Mouse (Mus musculus) layer of hippocampus, postnatal 36 days (tissue): ENCODE measurements around the gene Gm10251. TPM values are rescaled to one million over a fixed set of nuclear protein-coding genes. Genes with fewer than 3 reads are reported as not detected.
"Not testable (repeated sequence)": the region's sequence is repeated elsewhere in the genome, so short reads cannot be mapped to it uniquely, and the experiment has no call there.

Source experiments
- DNase-seq, 2 experiments: peaks; one replicate each; pipeline ENCODE4 v3.0.0; 2022
- total RNA-seq, 2 experiments: library from RNA; stranded (reverse); gene quantifications; 2 replicates each; pipeline ENCODE4 v1.2.3; 2021

Gm10251 gene
- not detected for total RNA-seq

- DNase-seq = not testable (repeated sequence)
Observed at GRCm38 (mm10) chr14:6684070-6684469, at the start of gene Gm10251. Gene Gm10251 (minus strand): TSS chr14:6684170.

- not testable (repeated sequence) for DNase-seq
Observed at GRCm38 (mm10) chr14:6720151-6720550, 36.2 kb upstream of the Gm10251 start, which contains the start of gene Gm8050. Gene Gm8050 (minus strand): TSS chr14:6720251.

- DNase-seq = not testable (repeated sequence)
Observed at GRCm38 (mm10) chr14:6622318-6622717, 61.7 kb downstream of the Gm10251 start, which contains the start of gene Gm3460. Gene Gm3460 (minus strand): TSS chr14:6622418.

DNA sequence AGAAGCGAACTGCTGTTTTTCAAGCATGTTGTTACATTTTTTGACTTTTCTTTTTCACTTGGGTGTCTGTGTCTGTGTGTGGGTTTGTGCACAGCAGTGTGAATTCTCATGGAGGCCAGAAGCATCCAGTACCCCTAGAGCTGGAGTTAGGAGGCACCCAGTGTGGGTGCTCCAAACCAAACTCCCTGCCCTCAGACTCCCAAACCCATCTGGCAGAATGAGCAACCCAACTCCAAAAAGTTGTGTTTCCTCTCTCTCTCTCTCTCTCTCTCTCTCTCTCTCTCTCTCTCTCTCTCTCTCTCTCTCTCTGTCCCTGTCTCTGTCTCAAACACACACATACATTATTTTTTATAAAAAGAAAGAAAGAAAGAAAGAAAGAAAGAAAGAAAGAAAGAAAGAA is 77.5 kb downstream of the Gm10251 start:
- DNase-seq = peak in 1 of 2 experiments; percentile 5

DNA sequence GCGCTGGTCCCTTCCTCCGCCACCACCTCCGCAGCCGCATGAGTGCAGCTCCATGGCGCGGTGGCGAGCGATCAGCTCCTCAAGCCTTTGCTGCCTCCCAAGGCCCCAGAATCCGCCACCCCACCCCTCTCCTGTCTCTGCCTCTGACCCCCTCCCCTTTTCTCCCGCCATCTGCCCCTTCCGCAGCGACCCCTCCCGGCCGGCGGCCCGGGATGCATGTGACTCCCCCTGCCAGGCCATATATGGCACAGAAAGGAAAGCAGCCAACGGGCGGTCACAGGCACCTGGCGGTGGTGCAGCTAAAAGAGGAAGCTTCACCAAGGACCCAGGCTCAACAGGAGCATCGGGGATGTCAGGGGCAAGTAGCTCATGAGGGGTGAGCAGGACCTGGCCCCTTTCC is 79.0 kb downstream of the Gm10251 start:
- DNase-seq = peak in 1 of 2 experiments; percentile 3

- DNase-seq = peak in 1 of 2 experiments; percentile 1
Observed at GRCm38 (mm10) chr14:6604551-6604950, 79.4 kb downstream of the Gm10251 start.

GRCm38 (mm10) chr14:6590513-6590912 is 93.5 kb downstream of the Gm10251 start, which contains the start of gene Gm3629:
Gene Gm3629 (minus strand): TSS chr14:6590613.
- DNase-seq = not testable (repeated sequence)

Other genes with a start within 250 kb of the Gm10251 start
- not detected for gene Gm3594, start 239.6 kb downstream of the Gm10251 start, total RNA-seq
- gene Gm8356, start 146.9 kb downstream of the Gm10251 start, total RNA-seq = not detected
- gene Gm3629, start 93.6 kb downstream of the Gm10251 start, total RNA-seq = 1 to 10 TPM; 1.0 to 1.3 TPM
- gene Gm3460, start 61.8 kb downstream of the Gm10251 start, total RNA-seq = not detected
- gene Gm8050, start 36.1 kb upstream of the Gm10251 start, total RNA-seq = not detected
- 1 to 10 TPM; 3.2 to 5.2 TPM for gene Gm3636, start 58.2 kb upstream of the Gm10251 start, total RNA-seq
- under 1 TPM in 1 of 2 experiments, not detected in 1; 0.30 TPM for gene Gm8362, start 90.2 kb upstream of the Gm10251 start, total RNA-seq
- gene Gm3642, start 156.1 kb upstream of the Gm10251 start, total RNA-seq = not detected
- under 1 TPM; 0.76 to 0.97 TPM for gene Gm3667, start 205.8 kb upstream of the Gm10251 start, total RNA-seq